Mouse (Mus musculus): ENCODE data around the gene Ly6g6d. TPM values are rescaled to one million over a fixed set of nuclear protein-coding genes. Genes with fewer than 3 reads are reported as not detected.

The Ly6g6d gene
- polyA plus RNA-seq, 1 experiment from 2014 or later = 1.1 TPM

GRCm38 (mm10) chr17:35024691-35025488 lies 53.0 kb downstream of the Ly6g6d start:
- H3K9ac ChIP-seq = no peak overlapping the region
- no peak overlapping the region for H3K27ac ChIP-seq
- H3K27me3 ChIP-seq = no peaks in the 10 kb centered on the region
- H3K4me1 ChIP-seq = peaks cover 37% of the 10 kb centered on the region
- no peaks in the 10 kb centered on the region for H3K36me3 ChIP-seq
- H3K4me3 ChIP-seq = no peak overlapping the region
- no peak overlapping the region for H3K4me2 ChIP-seq
- WGBS = 64% methylated on average over 8 of the region's 10 CpGs
- no peak for ATAC-seq (ENCODE audit: insufficient number of reproducible peaks, low FRiP score, low TSS enrichment, low read depth)
- no peaks in the 10 kb centered on the region for H3K9me3 ChIP-seq

- Histone ChIP-seq H3K4me3 (no peak overlapping the region), H3K27me3 (no peaks in the 10 kb centered on the region), H3K4me1 (peaks cover 35% of the 10 kb centered on the region), H3K4me2 (no peak overlapping the region), H3K9ac (no peak overlapping the region), H3K27ac (no peak overlapping the region), H3K9me3 (no peaks in the 10 kb centered on the region), H3K36me3 (no peaks in the 10 kb centered on the region)
- ATAC-seq (ENCODE audit: insufficient number of reproducible peaks, low FRiP score, low TSS enrichment, low read depth) = no peak
- WGBS = 72% methylated on average over 12 of the region's 13 CpGs
These were observed 53.6 kb downstream of the Ly6g6d start for GRCm38 (mm10) chr17:35024261-35024660.

- H3K4me3 ChIP-seq = no peak overlapping the region
- H3K36me3 ChIP-seq = no peaks in the 10 kb centered on the region
- H3K27me3 ChIP-seq = no peaks in the 10 kb centered on the region
- no peaks in the 10 kb centered on the region for H3K9me3 ChIP-seq
- H3K9ac ChIP-seq = no peak overlapping the region
- H3K4me1 ChIP-seq = peaks cover 35% of the 10 kb centered on the region
- no peak for ATAC-seq (ENCODE audit: insufficient number of reproducible peaks, low FRiP score, low TSS enrichment, low read depth)
- H3K4me2 ChIP-seq = no peak overlapping the region
- H3K27ac ChIP-seq = no peak overlapping the region
- 66% methylated on average over 4 of the region's 4 CpGs for WGBS
These were observed 54.1 kb downstream of the Ly6g6d start for GRCm38 (mm10) chr17:35023756-35024155.

GRCm38 (mm10) chr17:35023221-35023620 lies 54.6 kb downstream of the Ly6g6d start:
- no peak for ATAC-seq (ENCODE audit: insufficient number of reproducible peaks, low FRiP score, low TSS enrichment, low read depth)
- Histone ChIP-seq H3K36me3 (no peaks in the 10 kb centered on the region), H3K9ac (no peak overlapping the region), H3K4me2 (no peak overlapping the region), H3K27ac (no peak overlapping the region), H3K27me3 (no peaks in the 10 kb centered on the region), H3K4me1 (peaks cover 32% of the 10 kb centered on the region), H3K9me3 (no peaks in the 10 kb centered on the region), H3K4me3 (no peak overlapping the region)
- 89% methylated on average over 5 of the region's 5 CpGs for WGBS

- ATAC-seq (ENCODE audit: insufficient number of reproducible peaks, low FRiP score, low TSS enrichment, low read depth) = no peak
- Histone ChIP-seq H3K4me2 (no peak overlapping the region), H3K27me3 (no peaks in the 10 kb centered on the region), H3K4me1 (peaks cover 29% of the 10 kb centered on the region), H3K9me3 (no peaks in the 10 kb centered on the region), H3K4me3 (no peak overlapping the region), H3K27ac (no peak overlapping the region), H3K36me3 (no peaks in the 10 kb centered on the region), H3K9ac (no peak overlapping the region)
- WGBS = 91% methylated on average over 8 of the region's 8 CpGs
These were observed 55.3 kb downstream of the Ly6g6d start for GRCm38 (mm10) chr17:35022541-35023060.

GRCm38 (mm10) chr17:35021842-35022477 lies 55.9 kb downstream of the Ly6g6d start:
- no peak for ATAC-seq (ENCODE audit: insufficient number of reproducible peaks, low FRiP score, low TSS enrichment, low read depth)
- H3K27me3 ChIP-seq = no peaks in the 10 kb centered on the region
- 67% methylated on average over 6 of the region's 6 CpGs for WGBS
- no peak overlapping the region for H3K4me3 ChIP-seq
- no peaks in the 10 kb centered on the region for H3K36me3 ChIP-seq
- no peak overlapping the region for H3K9ac ChIP-seq
- H3K9me3 ChIP-seq = no peaks in the 10 kb centered on the region
- peak overlapping the region; percentile 27; the same call in 1 of the 2 replicates for H3K27ac ChIP-seq
- 0 out of 2 replicates have a peak overlapping the region, but pooled peaks have one; percentile 22 for H3K4me2 ChIP-seq
- H3K4me1 ChIP-seq = peaks cover 24% of the 10 kb centered on the region

Other genes with a start within 250 kb of the Ly6g6d start
- 26.1 and 29.3 TPM in 2 replicates for gene Stk19, start 241.1 kb downstream of the Ly6g6d start, polyA plus RNA-seq (2015; fragmentation: Nextera tagmentation; extraction: Ambion mirVana)
- 62.1 and 65.8 TPM in 2 replicates for gene Dxo, start 241.0 kb downstream of the Ly6g6d start, polyA plus RNA-seq (2015; fragmentation: Nextera tagmentation; extraction: Ambion mirVana)
- gene Skiv2l, start 227.9 kb downstream of the Ly6g6d start, polyA plus RNA-seq (2015; fragmentation: Nextera tagmentation; extraction: Ambion mirVana) = 47.2 and 47.4 TPM in 2 replicates
- 90.1 and 96.4 TPM in 2 replicates for gene Nelfe, start 227.7 kb downstream of the Ly6g6d start, polyA plus RNA-seq (2015; fragmentation: Nextera tagmentation; extraction: Ambion mirVana)
- gene Cfb, start 215.5 kb downstream of the Ly6g6d start, polyA plus RNA-seq (2015; fragmentation: Nextera tagmentation; extraction: Ambion mirVana) = 2.8 and 3.6 TPM in 2 replicates
- 1.7 and 2.8 TPM in 2 replicates for gene Zbtb12, start 198.6 kb downstream of the Ly6g6d start, polyA plus RNA-seq (2015; fragmentation: Nextera tagmentation; extraction: Ambion mirVana)
- gene Gm20547, start 196.0 kb downstream of the Ly6g6d start, polyA plus RNA-seq (2015; fragmentation: Nextera tagmentation; extraction: Ambion mirVana) = not detected in 2 replicates
- gene C2, start 179.8 kb downstream of the Ly6g6d start, polyA plus RNA-seq (2015; fragmentation: Nextera tagmentation; extraction: Ambion mirVana) = 4.6 and 5.2 TPM in 2 replicates
- gene Ehmt2, start 179.6 kb downstream of the Ly6g6d start, polyA plus RNA-seq (2015; fragmentation: Nextera tagmentation; extraction: Ambion mirVana) = 64.6 and 78.1 TPM in 2 replicates
- gene Slc44a4, start 163.6 kb downstream of the Ly6g6d start, polyA plus RNA-seq (2015; fragmentation: Nextera tagmentation; extraction: Ambion mirVana) = 0.17 TPM in 1 of 2 replicates, not detected in the other
- 20.1 and 20.5 TPM in 2 replicates for gene Neu1, start 146.8 kb downstream of the Ly6g6d start, polyA plus RNA-seq (2015; fragmentation: Nextera tagmentation; extraction: Ambion mirVana)
- 3.3 and 3.6 TPM in 2 replicates for gene Hspa1b, start 118.8 kb downstream of the Ly6g6d start, polyA plus RNA-seq (2015; fragmentation: Nextera tagmentation; extraction: Ambion mirVana)
- gene Gm20481, start 108.2 kb downstream of the Ly6g6d start, polyA plus RNA-seq (2015; fragmentation: Nextera tagmentation; extraction: Ambion mirVana) = not detected in 2 replicates
- gene Hspa1a, start 105.9 kb downstream of the Ly6g6d start, polyA plus RNA-seq (2015; fragmentation: Nextera tagmentation; extraction: Ambion mirVana) = 31.7 and 32.0 TPM in 2 replicates
- 0.46 and 0.65 TPM in 2 replicates for gene Hspa1l, start 105.4 kb downstream of the Ly6g6d start, polyA plus RNA-seq (2015; fragmentation: Nextera tagmentation; extraction: Ambion mirVana)
- gene Lsm2, start 96.2 kb downstream of the Ly6g6d start, polyA plus RNA-seq (2015; fragmentation: Nextera tagmentation; extraction: Ambion mirVana) = 143 and 159 TPM in 2 replicates
- gene Vars, start 77.1 kb downstream of the Ly6g6d start, polyA plus RNA-seq (2015; fragmentation: Nextera tagmentation; extraction: Ambion mirVana) = 94.4 and 95.1 TPM in 2 replicates
- gene Vwa7, start 61.5 kb downstream of the Ly6g6d start, polyA plus RNA-seq (2015; fragmentation: Nextera tagmentation; extraction: Ambion mirVana) = 0.18 and 0.20 TPM in 2 replicates
- gene Sapcd1, start 50.0 kb downstream of the Ly6g6d start, polyA plus RNA-seq (2015; fragmentation: Nextera tagmentation; extraction: Ambion mirVana) = 8.9 and 9.4 TPM in 2 replicates
- gene Msh5, start 31.3 kb downstream of the Ly6g6d start, polyA plus RNA-seq (2015; fragmentation: Nextera tagmentation; extraction: Ambion mirVana) = 3.0 and 3.5 TPM in 2 replicates
- 351 and 363 TPM in 2 replicates for gene Clic1, start 28.1 kb downstream of the Ly6g6d start, polyA plus RNA-seq (2015; fragmentation: Nextera tagmentation; extraction: Ambion mirVana)
- gene Ddah2, start 19.0 kb downstream of the Ly6g6d start, polyA plus RNA-seq (2015; fragmentation: Nextera tagmentation; extraction: Ambion mirVana) = 321 and 336 TPM in 2 replicates
- gene Ly6g6c, start 12.7 kb downstream of the Ly6g6d start, polyA plus RNA-seq (2015; fragmentation: Nextera tagmentation; extraction: Ambion mirVana) = 181 and 203 TPM in 2 replicates
- 1.0 and 1.4 TPM in 2 replicates for gene Mpig6b, start 11.9 kb downstream of the Ly6g6d start, polyA plus RNA-seq (2015; fragmentation: Nextera tagmentation; extraction: Ambion mirVana)
- gene Ly6g6e, start 1.2 kb downstream of the Ly6g6d start, polyA plus RNA-seq (2015; fragmentation: Nextera tagmentation; extraction: Ambion mirVana) = 50.6 and 53.7 TPM in 2 replicates
- gene Ly6g6f, start 7.5 kb upstream of the Ly6g6d start, polyA plus RNA-seq (2015; fragmentation: Nextera tagmentation; extraction: Ambion mirVana) = 0.13 and 0.20 TPM in 2 replicates
- gene Abhd16a, start 11.2 kb upstream of the Ly6g6d start, polyA plus RNA-seq (2015; fragmentation: Nextera tagmentation; extraction: Ambion mirVana) = 101 and 112 TPM in 2 replicates
- gene Ly6g5c, start 30.2 kb upstream of the Ly6g6d start, polyA plus RNA-seq (2015; fragmentation: Nextera tagmentation; extraction: Ambion mirVana) = not detected in 2 replicates
- gene Ly6g5b, start 37.4 kb upstream of the Ly6g6d start, polyA plus RNA-seq (2015; fragmentation: Nextera tagmentation; extraction: Ambion mirVana) = 0.78 and 0.99 TPM in 2 replicates
- 16.8 and 17.4 TPM in 2 replicates for gene Gpank1, start 43.4 kb upstream of the Ly6g6d start, polyA plus RNA-seq (2015; fragmentation: Nextera tagmentation; extraction: Ambion mirVana)
- 293 and 297 TPM in 2 replicates for gene Csnk2b, start 44.0 kb upstream of the Ly6g6d start, polyA plus RNA-seq (2015; fragmentation: Nextera tagmentation; extraction: Ambion mirVana)
- gene D17H6S53E, start 48.3 kb upstream of the Ly6g6d start, polyA plus RNA-seq (2015; fragmentation: Nextera tagmentation; extraction: Ambion mirVana) = 10.5 and 11.2 TPM in 2 replicates
- gene Apom, start 54.0 kb upstream of the Ly6g6d start, polyA plus RNA-seq (2015; fragmentation: Nextera tagmentation; extraction: Ambion mirVana) = 0.52 and 2.0 TPM in 2 replicates
- 49.6 and 51.8 TPM in 2 replicates for gene Bag6, start 57.1 kb upstream of the Ly6g6d start, polyA plus RNA-seq (2015; fragmentation: Nextera tagmentation; extraction: Ambion mirVana)
- 142 and 147 TPM in 2 replicates for gene Prrc2a, start 86.8 kb upstream of the Ly6g6d start, polyA plus RNA-seq (2015; fragmentation: Nextera tagmentation; extraction: Ambion mirVana)
- 14.6 and 18.6 TPM in 2 replicates for gene Aif1, start 98.0 kb upstream of the Ly6g6d start, polyA plus RNA-seq (2015; fragmentation: Nextera tagmentation; extraction: Ambion mirVana)
- 25.8 and 27.5 TPM in 2 replicates for gene Lst1, start 110.4 kb upstream of the Ly6g6d start, polyA plus RNA-seq (2015; fragmentation: Nextera tagmentation; extraction: Ambion mirVana)
- gene Ltb, start 116.4 kb upstream of the Ly6g6d start, polyA plus RNA-seq (2015; fragmentation: Nextera tagmentation; extraction: Ambion mirVana) = 1.0 and 1.2 TPM in 2 replicates
- gene Tnf, start 123.9 kb upstream of the Ly6g6d start, polyA plus RNA-seq (2015; fragmentation: Nextera tagmentation; extraction: Ambion mirVana) = 0.64 and 0.82 TPM in 2 replicates
- gene Lta, start 127.3 kb upstream of the Ly6g6d start, polyA plus RNA-seq (2015; fragmentation: Nextera tagmentation; extraction: Ambion mirVana) = 0.37 TPM in 1 of 2 replicates, not detected in the other
- gene Gm16181, start 142.8 kb upstream of the Ly6g6d start, polyA plus RNA-seq (2015; fragmentation: Nextera tagmentation; extraction: Ambion mirVana) = 0.41 and 0.77 TPM in 2 replicates
- gene Atp6v1g2, start 155.6 kb upstream of the Ly6g6d start, polyA plus RNA-seq (2015; fragmentation: Nextera tagmentation; extraction: Ambion mirVana) = 3.7 and 3.8 TPM in 2 replicates
- gene Nfkbil1, start 157.7 kb upstream of the Ly6g6d start, polyA plus RNA-seq (2015; fragmentation: Nextera tagmentation; extraction: Ambion mirVana) = 11.2 and 11.8 TPM in 2 replicates
- gene Ddx39b, start 163.7 kb upstream of the Ly6g6d start, polyA plus RNA-seq (2015; fragmentation: Nextera tagmentation; extraction: Ambion mirVana) = 401 and 418 TPM in 2 replicates
- 84.7 and 93.0 TPM in 2 replicates for gene H2-D1, start 184.7 kb upstream of the Ly6g6d start, polyA plus RNA-seq (2015; fragmentation: Nextera tagmentation; extraction: Ambion mirVana)
- not detected in 2 replicates for gene H2-Q1, start 242.3 kb upstream of the Ly6g6d start, polyA plus RNA-seq (2015; fragmentation: Nextera tagmentation; extraction: Ambion mirVana)